Mouse (Mus musculus): Measurements from ENCODE around the gene Pde1c. TPM values are rescaled to one million over a fixed set of nuclear protein-coding genes. Genes with fewer than 3 reads are reported as not detected.

Gene Pde1c
- total and polyA plus RNA-seq, 2 experiments from 2014 or later = 27.5 to 56.0 TPM

GRCm38 (mm10) chr6:56342005-56342404 is 226.9 kb downstream of the Pde1c start:
- Histone ChIP-seq H3K4me2 (ENCODE audit: low read depth, low read length) (no peak overlapping the region), H3K9ac (replicated peaks; ENCODE audit: low read length) (no peak overlapping the region), H3K4me3 (ENCODE audit: low read length) (no peak overlapping the region), H3K27me3 (ENCODE audit: insufficient read depth, low read length) (no peaks in the 10 kb centered on the region), H3K27ac (no peak overlapping the region), H3K4me1 (ENCODE audit: insufficient read depth, low read length) (0 out of 2 replicates have a peak, but pooled peaks cover 3% of the 10 kb centered on the region), H3K36me3 (ENCODE audit: insufficient read depth, low read length) (no peaks in the 10 kb centered on the region), H3K9me3 (ENCODE audit: low read length) (no peaks in the 10 kb centered on the region)
- ATAC-seq = no peak
- TF ChIP-seq CTCF (IDR thresholded peaks at IDR 0.05; ENCODE audit: low read depth) = no peak
- WGBS = 29% methylated on average over 1 of the region's 1 CpGs
- DNase-seq (ENCODE audit: low spot score) = no peak

- no peaks in the 10 kb centered on the region for H3K27me3 ChIP-seq (ENCODE audit: insufficient read depth, low read length)
- no peak for TF ChIP-seq CTCF (IDR thresholded peaks at IDR 0.05; ENCODE audit: low read depth)
- no peak overlapping the region for H3K27ac ChIP-seq
- DNase-seq (ENCODE audit: low spot score) (peak; percentile 58), ATAC-seq (no peak)
- H3K9me3 ChIP-seq (ENCODE audit: low read length) = no peaks in the 10 kb centered on the region
- H3K4me2 ChIP-seq (ENCODE audit: low read depth, low read length) = no peak overlapping the region
- no peak overlapping the region for H3K4me3 ChIP-seq (ENCODE audit: low read length)
- no peaks in the 10 kb centered on the region for H3K36me3 ChIP-seq (ENCODE audit: insufficient read depth, low read length)
- no peaks in the 10 kb centered on the region for H3K4me1 ChIP-seq (ENCODE audit: insufficient read depth, low read length)
- H3K9ac ChIP-seq (replicated peaks; ENCODE audit: low read length) = no peak overlapping the region
- 74% methylated on average over 3 of the region's 3 CpGs for WGBS
These were observed 233.0 kb downstream of the Pde1c start for GRCm38 (mm10) chr6:56335811-56336446.

GRCm38 (mm10) chr6:56332149-56332548 is 236.8 kb downstream of the Pde1c start:
- ATAC-seq = no peak

GRCm38 (mm10) chr6:56331432-56331831 is 237.5 kb downstream of the Pde1c start:
- Histone ChIP-seq H3K4me3 (ENCODE audit: low read length) (no peak overlapping the region), H3K9me3 (ENCODE audit: low read length) (no peaks in the 10 kb centered on the region), H3K9ac (replicated peaks; ENCODE audit: low read length) (no peak overlapping the region), H3K4me1 (ENCODE audit: insufficient read depth, low read length) (peaks cover 6% of the 10 kb centered on the region), H3K36me3 (ENCODE audit: insufficient read depth, low read length) (no peaks in the 10 kb centered on the region), H3K4me2 (ENCODE audit: low read depth, low read length) (no peak overlapping the region), H3K27ac (no peak overlapping the region), H3K27me3 (ENCODE audit: insufficient read depth, low read length) (no peaks in the 10 kb centered on the region)
- 89% methylated on average over 6 of the region's 6 CpGs for WGBS
- DNase-seq (ENCODE audit: low spot score) = no peak
- TF ChIP-seq CTCF (IDR thresholded peaks at IDR 0.05; ENCODE audit: low read depth) = no peak
- no peak for ATAC-seq

More at GRCm38 (mm10) chr6:56332149-56332548, 236.8 kb downstream of the Pde1c start:
- Histone ChIP-seq H3K4me2 (ENCODE audit: low read depth, low read length) (no peak overlapping the region), H3K9ac (replicated peaks; ENCODE audit: low read length) (no peak overlapping the region), H3K36me3 (ENCODE audit: insufficient read depth, low read length) (no peaks in the 10 kb centered on the region), H3K4me1 (ENCODE audit: insufficient read depth, low read length) (peaks cover 6% of the 10 kb centered on the region), H3K9me3 (ENCODE audit: low read length) (no peaks in the 10 kb centered on the region), H3K27me3 (ENCODE audit: insufficient read depth, low read length) (no peaks in the 10 kb centered on the region), H3K4me3 (ENCODE audit: low read length) (no peak overlapping the region), H3K27ac (no peak overlapping the region)
- TF ChIP-seq CTCF (IDR thresholded peaks at IDR 0.05; ENCODE audit: low read depth) = no peak
- DNase-seq (ENCODE audit: low spot score) = no peak
- 76% methylated on average over 4 of the region's 4 CpGs for WGBS

- H3K36me3 ChIP-seq (ENCODE audit: insufficient read depth, low read length) = no peaks in the 10 kb centered on the region
- ATAC-seq (no peak), DNase-seq (ENCODE audit: low spot score) (peak; percentile 42)
- H3K4me3 ChIP-seq (ENCODE audit: low read length) = no peak overlapping the region
- no peak overlapping the region for H3K27ac ChIP-seq
- no peaks in the 10 kb centered on the region for H3K9me3 ChIP-seq (ENCODE audit: low read length)
- TF ChIP-seq CTCF (IDR thresholded peaks at IDR 0.05; ENCODE audit: low read depth) = no peak
- peaks cover 6% of the 10 kb centered on the region for H3K4me1 ChIP-seq (ENCODE audit: insufficient read depth, low read length)
- H3K4me2 ChIP-seq (ENCODE audit: low read depth, low read length) = no peak overlapping the region
- no peak overlapping the region for H3K9ac ChIP-seq (replicated peaks; ENCODE audit: low read length)
- H3K27me3 ChIP-seq (ENCODE audit: insufficient read depth, low read length) = no peaks in the 10 kb centered on the region
- 41% methylated on average over 1 of the region's 1 CpGs for WGBS
These were observed 240.8 kb downstream of the Pde1c start for GRCm38 (mm10) chr6:56328103-56328502.

- 0 out of 2 replicates have a peak overlapping the region, but pooled peaks have one; percentile 7 for H3K27ac ChIP-seq
- DNase-seq (ENCODE audit: low spot score) (no peak), ATAC-seq (no peak)
- no peaks in the 10 kb centered on the region for H3K9me3 ChIP-seq (ENCODE audit: low read length)
- H3K4me3 ChIP-seq (ENCODE audit: low read length) = no peak overlapping the region
- H3K27me3 ChIP-seq (ENCODE audit: insufficient read depth, low read length) = no peaks in the 10 kb centered on the region
- no peak overlapping the region for H3K4me2 ChIP-seq (ENCODE audit: low read depth, low read length)
- no peak overlapping the region for H3K9ac ChIP-seq (replicated peaks; ENCODE audit: low read length)
- no peaks in the 10 kb centered on the region for H3K36me3 ChIP-seq (ENCODE audit: insufficient read depth, low read length)
- 2% methylated on average over 3 of the region's 3 CpGs for WGBS
- H3K4me1 ChIP-seq (ENCODE audit: insufficient read depth, low read length) = no peaks in the 10 kb centered on the region
- no peak for TF ChIP-seq CTCF (IDR thresholded peaks at IDR 0.05; ENCODE audit: low read depth)
These were observed 246.1 kb downstream of the Pde1c start for GRCm38 (mm10) chr6:56322799-56323198.

- DNase-seq (ENCODE audit: low spot score) = no peak
- Histone ChIP-seq H3K9me3 (ENCODE audit: low read length) (no peaks in the 10 kb centered on the region), H3K4me3 (ENCODE audit: low read length) (no peak overlapping the region), H3K36me3 (ENCODE audit: insufficient read depth, low read length) (no peaks in the 10 kb centered on the region), H3K4me2 (ENCODE audit: low read depth, low read length) (no peak overlapping the region), H3K27me3 (ENCODE audit: insufficient read depth, low read length) (no peaks in the 10 kb centered on the region), H3K9ac (replicated peaks; ENCODE audit: low read length) (no peak overlapping the region), H3K4me1 (ENCODE audit: insufficient read depth, low read length) (no peaks in the 10 kb centered on the region), H3K27ac (no peak overlapping the region)
- ATAC-seq = no peak
- TF ChIP-seq CTCF (IDR thresholded peaks at IDR 0.05; ENCODE audit: low read depth) = no peak
These were observed 258.6 kb downstream of the Pde1c start for GRCm38 (mm10) chr6:56310318-56310717.
